Mouse (Mus musculus): ENCODE results near the gene Clcnkb.

DNA sequence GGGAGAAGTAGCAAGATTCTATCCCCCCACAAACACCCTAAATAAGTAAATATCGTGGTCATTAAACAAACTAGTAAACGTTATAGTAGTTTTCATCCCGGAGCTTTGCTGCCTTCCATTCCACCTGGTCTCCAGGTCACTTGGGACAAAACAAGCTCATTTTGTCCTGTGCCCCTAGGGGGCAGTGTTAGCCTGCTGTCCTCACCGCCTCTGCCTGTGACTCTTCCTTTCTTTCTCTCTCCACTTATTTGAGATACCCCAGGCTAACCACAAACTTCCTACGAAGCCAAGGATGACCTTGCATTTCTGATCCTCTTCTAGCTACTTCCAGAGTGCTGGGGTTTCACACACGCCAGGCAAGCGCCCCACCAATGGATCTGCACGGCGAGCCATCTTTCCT, 15.2 kb upstream of the Clcnkb start:
- TF ChIP-seq POLR2A (IDR thresholded peaks at IDR 0.05; ENCODE audit: low read depth, low read length) (no peak), E2F4 (IDR thresholded peaks at IDR 0.05; ENCODE audit: insufficient replicate concordance, low read depth, low read length) (no peak), CHD1 (IDR thresholded peaks at IDR 0.05; ENCODE audit: low read depth, low read length) (no peak), CTCF (conservative IDR thresholded peaks at IDR 0.05 in 1 of 2, IDR thresholded peaks at IDR 0.05 in 1 of 2; ENCODE audit: low read depth in 2 of 2, low read length in 2 of 2) (peak; percentile 92 to 94), RCOR1 (conservative IDR thresholded peaks at IDR 0.05; ENCODE audit: low read depth, low read length) (no peak), NELFE (IDR thresholded peaks at IDR 0.05; ENCODE audit: low read depth, low read length) (peak; percentile 25; the same call in 1 of the 2 replicates), POLR2AphosphoS2 (IDR thresholded peaks at IDR 0.05; ENCODE audit: low read depth, low read length) (no peak), CHD2 (IDR thresholded peaks at IDR 0.05; ENCODE audit: low read length) (no peak), ELF1 (IDR thresholded peaks at IDR 0.05; ENCODE audit: low read depth, low read length) (no peak), TCF12 (IDR thresholded peaks at IDR 0.05; ENCODE audit: low read depth, low read length) (peak; percentile 30; the same call in 1 of the 2 replicates)

Data from CH12.LX (cell line).